Mouse (Mus musculus) heart, embryonic 16.5 days (tissue): ENCODE data around the gene Foxl1. TPM values are rescaled to one million over a fixed set of nuclear protein-coding genes. Genes with fewer than 3 reads are reported as not detected.

ENCODE experiments used
- ATAC-seq: fragments of 200-750 bp; cut with Nextera tagmentation; replicated peaks from 2 replicates; pipeline ENCODE4 v1.8.0; 2017; ENCODE audit warnings: moderate number of reproducible peaks; ENCODE audit not compliant: insufficient read depth, low FRiP score; ENCODE audit errors: extremely low read depth
- H3K27ac ChIP-seq: fragments of 300-500 bp; sonication (generic); 2 replicates; pipeline ENCODE4 v1.5.1; 2014; ENCODE audit warnings: mild to moderate bottlenecking, low read length, control low read depth, moderate library complexity
- H3K27me3 ChIP-seq: fragments of 300-500 bp; sonication (generic); 2 replicates; pipeline ENCODE4 v1.6.1; 2014; ENCODE audit warnings: low read length, mixed read lengths; ENCODE audit not compliant: control insufficient read depth, insufficient read depth
- H3K36me3 ChIP-seq: fragments of 300-500 bp; sonication (generic); 2 replicates; pipeline ENCODE4 v1.6.1; 2014; ENCODE audit not compliant: control insufficient read depth, insufficient read depth
- H3K4me1 ChIP-seq: fragments of 300-500 bp; sonication (generic); 2 replicates; pipeline ENCODE4 v1.6.1; 2014; ENCODE audit warnings: low read length, mixed read lengths; ENCODE audit not compliant: control insufficient read depth, insufficient read depth
- H3K4me2 ChIP-seq: fragments of 300-500 bp; sonication (generic); 2 replicates; pipeline ENCODE4 v1.6.1; 2014; ENCODE audit warnings: low read depth, mild to moderate bottlenecking, control low read depth, low read length
- H3K4me3 ChIP-seq: fragments of 300-500 bp; sonication (generic); 2 replicates; pipeline ENCODE4 v1.5.1; 2014; ENCODE audit warnings: mild to moderate bottlenecking, control low read depth, low read length
- H3K9ac ChIP-seq: fragments of 300-500 bp; sonication (generic); 2 replicates; pipeline ENCODE4 v1.6.1; 2014; ENCODE audit warnings: low read length, control low read depth
- H3K9me3 ChIP-seq: fragments of 300-500 bp; sonication (generic); replicated peaks from 2 replicates; pipeline ENCODE4 v1.6.1; 2016; ENCODE audit warnings: low read length; ENCODE audit not compliant: control insufficient read depth
- WGBS: fragments of 180-500 bp; shearing (Covaris S2); extraction: QIAGEN DNeasy Blood & Tissue Kit; methylation state at CpG from one replicate; pipeline ENCODE4 v1.1.7; 2014; 5-methylcytosine and 5-hydroxymethylcytosine counted together
- polyA plus RNA-seq: library from polyadenylated mRNA; unstranded; fragments of >200 nt; fragmentation: Nextera tagmentation; extraction: Ambion mirVana; gene quantifications from 2 replicates; pipeline ENCODE4 v1.2.1, GENCODE M21; 2015

The Foxl1 gene
- 0.49 and 0.62 TPM in 2 replicates for polyA plus RNA-seq

DNA sequence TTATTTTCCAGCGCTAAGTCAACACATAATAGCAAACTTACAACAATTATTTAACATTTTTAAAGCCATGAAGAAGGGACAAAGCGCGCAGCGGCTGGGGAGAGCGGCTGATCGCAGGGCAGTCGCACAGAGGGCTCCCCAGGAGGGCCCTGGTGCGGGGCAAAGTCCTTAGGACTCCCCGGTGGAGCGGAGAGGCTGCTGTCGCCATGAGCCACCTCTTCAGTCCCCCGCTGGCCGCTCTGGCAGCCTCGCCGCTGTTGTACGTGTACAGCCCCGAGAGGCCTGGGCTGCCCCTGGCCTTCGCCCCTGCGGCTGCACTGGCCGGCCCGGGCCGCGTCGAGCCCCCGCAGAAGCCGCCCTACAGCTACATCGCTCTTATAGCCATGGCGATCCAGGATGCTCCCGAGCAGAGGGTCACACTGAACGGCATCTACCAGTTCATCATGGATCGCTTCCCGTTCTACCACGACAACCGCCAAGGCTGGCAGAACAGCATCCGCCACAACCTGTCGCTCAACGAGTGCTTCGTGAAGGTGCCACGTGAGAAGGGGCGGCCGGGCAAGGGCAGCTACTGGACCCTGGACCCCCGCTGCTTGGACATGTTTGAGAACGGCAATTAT, at the start of gene Foxl1:
Gene Foxl1 (plus strand): TSS at position 185 of the 620 bp plus-strand sequence.
- H3K4me3 ChIP-seq: peak within 1 kb of the TSS; percentile 33
- no peak within 1 kb of the TSS for H3K27ac ChIP-seq
- no peak for ATAC-seq
- H3K36me3 ChIP-seq: no peaks in the 10 kb centered on the region
- 0 out of 2 replicates have a peak within 1 kb of the TSS, but pooled peaks have one; percentile 45 for H3K9ac ChIP-seq
- peaks cover 81% of the 10 kb centered on the region for H3K27me3 ChIP-seq
- peak within 1 kb of the TSS; percentile 54 for H3K4me2 ChIP-seq
- no peaks in the 10 kb centered on the region for H3K9me3 ChIP-seq
- 10% methylated on average over 42 of the region's 43 CpGs for WGBS
- peaks cover 8% of the 10 kb centered on the region; the same call in 1 of the 2 replicates for H3K4me1 ChIP-seq

DNA sequence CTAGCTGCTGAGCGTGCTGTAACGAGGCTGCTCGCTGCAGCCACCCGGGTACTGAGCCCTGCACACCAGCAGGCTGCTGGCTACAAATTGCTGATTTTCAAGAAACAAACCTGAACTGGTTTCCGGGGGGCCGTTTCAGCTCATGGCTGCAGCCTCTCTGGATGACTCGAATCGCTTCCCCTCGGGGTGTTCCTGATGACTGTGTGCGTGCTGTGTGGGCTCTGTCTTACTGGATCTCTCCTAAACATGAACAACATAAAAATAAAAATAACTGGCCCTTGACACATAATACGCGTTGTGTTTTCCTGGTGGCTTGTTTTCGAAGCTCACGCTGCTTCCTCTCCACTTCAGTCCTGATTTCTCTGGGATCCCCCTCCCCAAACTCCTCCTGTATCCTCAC, 49.0 kb upstream of the Foxl1 start:
- Histone ChIP-seq H3K9me3 (no peaks in the 10 kb centered on the region), H3K27me3 (peaks cover 95% of the 10 kb centered on the region), H3K4me2 (no peak overlapping the region), H3K27ac (no peak overlapping the region), H3K4me1 (peaks cover 7% of the 10 kb centered on the region; the same call in 1 of the 2 replicates), H3K4me3 (no peak overlapping the region), H3K36me3 (no peaks in the 10 kb centered on the region), H3K9ac (no peak overlapping the region)
- no peak for ATAC-seq
- 9% methylated on average over 14 of the region's 14 CpGs for WGBS

DNA sequence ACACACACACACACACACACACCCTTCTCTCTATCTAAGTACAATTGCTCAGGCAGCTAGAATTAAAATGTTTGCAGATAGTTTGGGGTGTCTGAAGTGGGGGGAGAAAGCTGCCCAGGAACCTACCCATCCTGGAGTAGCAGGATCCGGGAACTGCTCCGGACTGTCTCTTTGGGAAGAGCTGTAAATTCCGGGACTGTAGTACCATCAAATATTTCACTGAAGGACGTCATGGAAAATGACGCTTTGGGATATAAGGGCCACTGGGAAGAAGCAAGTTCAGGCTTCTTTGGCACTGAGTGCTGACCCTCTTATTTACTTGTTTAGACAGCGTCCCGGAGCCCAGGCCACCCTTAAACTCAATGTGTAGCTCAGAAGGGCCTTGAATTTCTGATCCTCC, 48.5 kb upstream of the Foxl1 start:
- 9% methylated on average over 7 of the region's 7 CpGs for WGBS
- Histone ChIP-seq H3K27me3 (peaks cover 95% of the 10 kb centered on the region), H3K9me3 (no peaks in the 10 kb centered on the region), H3K36me3 (no peaks in the 10 kb centered on the region), H3K9ac (no peak overlapping the region), H3K27ac (no peak overlapping the region), H3K4me3 (no peak overlapping the region), H3K4me2 (no peak overlapping the region), H3K4me1 (peaks cover 7% of the 10 kb centered on the region; the same call in 1 of the 2 replicates)
- no peak for ATAC-seq

DNA sequence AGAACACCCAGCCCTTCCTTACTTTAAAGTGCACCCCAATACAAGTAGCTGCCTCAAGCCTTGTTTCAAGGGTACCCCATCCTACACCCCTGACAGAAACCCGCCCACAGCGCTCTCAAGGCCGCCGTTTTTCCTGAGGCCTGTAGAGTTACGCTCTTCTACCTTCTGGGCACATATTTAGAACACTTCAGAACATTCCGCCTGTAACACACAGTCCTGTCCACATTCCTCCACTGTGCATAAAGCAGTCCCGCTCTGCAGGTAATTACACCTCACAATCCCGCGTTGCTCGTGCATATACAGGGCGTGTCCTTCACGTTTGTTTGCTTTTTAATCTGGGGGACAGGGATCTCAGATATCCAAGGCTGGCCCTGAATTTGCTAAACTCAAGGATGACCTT, 47.8 kb upstream of the Foxl1 start:
- Histone ChIP-seq H3K9ac (no peak overlapping the region), H3K4me2 (no peak overlapping the region), H3K4me1 (peaks cover 9% of the 10 kb centered on the region), H3K9me3 (no peaks in the 10 kb centered on the region), H3K4me3 (no peak overlapping the region), H3K36me3 (no peaks in the 10 kb centered on the region), H3K27ac (no peak overlapping the region), H3K27me3 (peaks cover 94% of the 10 kb centered on the region)
- 6% methylated on average over 12 of the region's 12 CpGs for WGBS
- no peak for ATAC-seq

- Histone ChIP-seq H3K27me3 (peaks cover 94% of the 10 kb centered on the region), H3K9ac (no peak overlapping the region), H3K4me1 (peaks cover 9% of the 10 kb centered on the region), H3K4me3 (no peak overlapping the region), H3K27ac (no peak overlapping the region), H3K4me2 (peak overlapping the region; percentile 2; the same call in 1 of the 2 replicates), H3K36me3 (no peaks in the 10 kb centered on the region), H3K9me3 (no peaks in the 10 kb centered on the region)
- WGBS: under 1% methylated on average over 49 of the region's 49 CpGs
- ATAC-seq: no peak
Measured at GRCm38 (mm10) chr8:121080361-121081090, 47.2 kb upstream of the Foxl1 start.

GRCm38 (mm10) chr8:121081398-121081797, 46.3 kb upstream of the Foxl1 start:
- no peak for ATAC-seq
- Histone ChIP-seq H3K4me2 (no peak overlapping the region), H3K4me1 (peaks cover 9% of the 10 kb centered on the region), H3K4me3 (no peak overlapping the region; the same call in 1 of the 2 replicates), H3K27ac (no peak overlapping the region), H3K9me3 (no peaks in the 10 kb centered on the region), H3K27me3 (peaks cover 95% of the 10 kb centered on the region), H3K9ac (no peak overlapping the region), H3K36me3 (no peaks in the 10 kb centered on the region)
- WGBS: 5% methylated on average over 7 of the region's 7 CpGs

DNA sequence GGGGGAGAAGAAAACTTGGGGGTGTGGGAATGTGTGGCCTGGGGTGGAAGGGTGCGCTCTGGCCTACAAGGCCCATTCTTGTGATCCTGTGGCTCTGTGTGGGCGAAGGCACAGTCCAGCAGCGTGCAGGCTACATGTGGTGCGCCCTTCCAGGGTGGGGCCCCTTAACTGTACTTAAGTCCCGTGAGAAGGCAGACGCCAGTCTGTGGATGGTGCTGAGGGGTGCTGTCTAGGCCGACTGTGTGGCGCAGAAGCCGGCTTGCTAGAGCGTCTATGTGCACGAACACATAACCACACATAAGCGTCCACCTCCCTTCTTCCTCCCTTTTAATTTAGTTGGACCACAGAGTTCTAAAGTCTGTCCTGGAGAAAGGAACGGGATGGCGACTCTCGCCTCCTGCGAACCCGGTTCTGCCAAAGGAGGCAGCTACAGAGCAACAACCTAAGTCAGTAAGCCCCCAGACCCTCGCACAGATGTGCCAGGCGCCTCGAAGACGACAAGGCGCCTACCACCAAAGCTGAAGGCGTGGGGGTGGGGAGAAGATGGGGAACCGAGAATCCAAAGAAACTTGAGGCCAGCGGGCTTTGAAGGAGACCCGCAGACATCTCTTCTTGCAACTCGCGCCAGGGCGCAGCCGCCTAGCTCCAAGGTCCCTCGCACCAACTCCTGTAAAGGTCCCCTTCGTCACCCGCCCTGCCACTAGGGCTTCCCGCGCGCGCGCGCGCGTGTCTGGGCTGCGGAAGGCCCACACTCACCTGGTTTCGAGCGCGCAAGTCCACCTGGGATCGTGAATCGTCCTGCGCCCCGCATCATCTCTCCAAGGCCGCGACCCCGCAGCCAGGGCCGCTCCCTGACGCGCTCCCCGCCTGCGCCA, 45.3 kb upstream of the Foxl1 start:
- H3K9me3 ChIP-seq: no peaks in the 10 kb centered on the region
- peak overlapping the region; percentile 63 for H3K4me3 ChIP-seq
- H3K4me2 ChIP-seq: peak overlapping the region; percentile 91
- no peak overlapping the region; the same call in 1 of the 2 replicates for H3K27ac ChIP-seq
- WGBS: 3% methylated on average over 54 of the region's 57 CpGs
- peaks cover 9% of the 10 kb centered on the region for H3K4me1 ChIP-seq
- no peak for ATAC-seq
- H3K9ac ChIP-seq: 0 out of 2 replicates have a peak overlapping the region, but pooled peaks have one; percentile 26
- peaks cover 94% of the 10 kb centered on the region for H3K27me3 ChIP-seq
- no peaks in the 10 kb centered on the region for H3K36me3 ChIP-seq

- no peak overlapping the region; the same call in 1 of the 2 replicates for H3K27ac ChIP-seq
- under 1% methylated on average over 84 of the region's 89 CpGs for WGBS
- peak; percentile 85 for ATAC-seq
- H3K4me3 ChIP-seq: peak overlapping the region; percentile 63
- no peaks in the 10 kb centered on the region for H3K9me3 ChIP-seq
- H3K4me2 ChIP-seq: peak overlapping the region; percentile 91
- no peaks in the 10 kb centered on the region for H3K36me3 ChIP-seq
- H3K27me3 ChIP-seq: peaks cover 94% of the 10 kb centered on the region
- H3K4me1 ChIP-seq: peaks cover 9% of the 10 kb centered on the region
- peak overlapping the region; percentile 53 for H3K9ac ChIP-seq
Measured at GRCm38 (mm10) chr8:121083093-121083935, 44.4 kb upstream of the Foxl1 start.
